Mouse (Mus musculus) gastrocnemius, adult 2 months (tissue): ENCODE measurements at regions not wholly inside any gene's neighbourhood (a gene's known extent, or its start where the extent isn't known, plus 50 kb on each side); places are given as distances from the start of the nearest gene placed in this dataset.
A peak's percentile ranks its signal among the peaks of the same experiment; 100 is the strongest.

Experiments
- DNase-seq: peaks from one replicate; pipeline ENCODE4 v3.0.0; 2022
- H3K27ac ChIP-seq: fragments of 200-600 bp; 2 replicates; pipeline ENCODE4 v1.8.1; 2022; ENCODE audit warnings: mild to moderate bottlenecking
- H3K4me3 ChIP-seq: fragments of 200-600 bp; 2 replicates; pipeline ENCODE4 v1.8.1; 2022; ENCODE audit warnings: mild to moderate bottlenecking, moderate library complexity
- CTCF ChIP-seq: fragments of 200-600 bp; IDR thresholded peaks from 2 replicates; pipeline ENCODE4 v1.8.1; 2022; ENCODE audit warnings: antibody characterized with exemption, mild to moderate bottlenecking, moderate library complexity
- intact Hi-C: fragments of 180-260 bp; cut with DNase I; formaldehyde crosslinking; loops from one replicate; pipeline ENCODE4 v1.15.1; 2025

DNA sequence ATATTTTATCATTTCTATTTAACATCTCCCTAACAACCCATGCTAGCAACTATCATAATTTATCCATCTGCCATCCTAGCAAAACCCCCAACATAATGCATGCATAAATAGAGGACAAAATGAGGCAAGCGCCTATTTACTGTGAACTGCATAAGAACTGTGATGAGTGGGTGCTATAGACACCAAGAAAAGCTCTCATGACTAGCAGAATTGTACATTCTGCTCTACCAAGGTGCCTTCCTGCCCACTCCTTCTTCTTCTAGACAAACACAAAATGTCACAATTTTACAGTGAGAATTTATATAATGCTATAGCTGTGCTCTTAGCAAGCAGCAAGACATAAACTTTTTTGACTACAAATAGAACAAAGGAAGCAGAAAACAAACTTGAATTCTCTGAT is 305.9 kb downstream of the Brinp1 start:
- no peak for TF ChIP-seq CTCF
- Histone ChIP-seq H3K27ac (no peak overlapping the region), H3K4me3 (no peak overlapping the region)
- intact Hi-C loops, result no loop called here
- DNase-seq, result no peak

DNA sequence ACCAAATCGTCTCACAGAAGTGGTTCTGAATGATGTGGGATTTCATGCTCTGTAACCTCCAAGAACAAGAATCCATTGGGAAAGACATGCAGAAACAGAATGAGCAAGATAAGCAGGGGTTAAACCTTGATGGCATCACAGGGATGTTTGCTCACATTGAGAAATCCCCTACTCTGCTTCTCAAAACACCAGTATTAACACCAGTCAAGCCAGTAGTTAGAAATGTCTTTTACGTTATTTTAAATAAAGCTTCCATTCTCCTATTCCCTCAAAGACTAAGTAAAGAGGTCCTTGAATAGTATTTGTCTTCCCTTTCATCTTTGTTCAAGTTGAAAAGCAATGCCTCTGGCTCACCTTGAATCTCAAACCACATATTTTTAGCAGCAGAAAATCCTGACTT is 320.9 kb downstream of the Brinp1 start:
- Histone ChIP-seq H3K27ac (no peak overlapping the region), H3K4me3 (no peak overlapping the region)
- intact Hi-C loops, result no loop called here
- no peak for TF ChIP-seq CTCF
- no peak for DNase-seq

DNA sequence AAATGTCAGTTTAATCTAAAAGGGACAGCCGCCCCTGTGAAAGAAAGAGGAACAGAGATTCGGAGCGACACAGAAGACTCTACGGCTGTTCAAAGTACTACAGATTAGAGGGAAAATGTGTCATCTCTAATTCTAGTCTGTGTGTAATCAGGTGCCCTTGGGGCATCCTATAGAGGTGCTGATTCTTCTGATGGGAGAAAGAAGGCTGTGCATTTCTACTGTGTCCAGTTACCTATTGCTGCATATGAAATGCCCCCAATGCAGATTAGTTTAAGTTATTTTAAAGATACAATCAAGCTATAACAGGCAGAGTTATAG is 330.2 kb downstream of the Brinp1 start:
- no peak for TF ChIP-seq CTCF
- intact Hi-C loops, result no loop called here
- no peak overlapping the region for H3K4me3 ChIP-seq

DNA sequence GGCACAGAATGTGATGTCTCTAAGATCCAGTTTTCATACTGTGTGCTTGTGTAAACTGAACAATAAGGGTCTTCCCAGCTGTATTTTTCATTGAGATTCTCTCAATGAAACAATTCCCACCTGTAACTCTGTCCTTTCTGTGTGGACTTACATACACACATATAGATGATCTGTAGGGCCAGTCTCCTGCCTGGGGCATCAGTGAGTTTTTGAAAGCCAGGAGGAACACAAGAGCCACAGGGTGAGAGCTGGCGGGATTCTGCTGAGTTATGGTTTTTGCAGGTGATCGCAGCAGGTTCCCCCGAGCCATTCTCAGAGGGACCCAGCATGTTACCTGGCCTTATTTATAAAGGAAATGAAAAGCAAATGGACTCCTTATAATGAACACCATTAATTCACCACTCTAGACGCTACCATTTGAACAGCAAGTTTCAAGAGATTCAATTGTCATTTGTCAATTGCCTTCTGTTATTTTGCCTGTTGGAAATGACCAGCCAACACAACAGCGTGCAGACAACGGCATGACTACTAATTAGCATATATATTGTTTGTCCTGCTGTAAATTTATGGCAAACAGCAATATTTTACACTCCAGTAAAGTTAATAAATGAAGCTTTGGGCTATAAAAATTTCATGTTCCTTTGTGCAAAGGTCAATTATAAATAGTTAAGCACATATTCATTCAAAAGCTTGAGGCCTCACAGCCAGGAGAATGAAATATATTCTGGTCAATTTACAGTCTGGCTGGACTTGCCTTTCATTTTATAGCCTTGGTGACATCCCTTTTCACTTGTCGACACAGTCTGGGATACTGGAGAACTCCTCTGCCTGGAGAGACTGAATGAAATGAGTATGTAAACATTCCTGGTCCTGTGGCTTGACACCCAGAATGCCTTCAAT is 330.8 kb downstream of the Brinp1 start:
- H3K4me3 ChIP-seq, result no peak overlapping the region
- no peak for DNase-seq
- intact Hi-C loops, result no loop called here
- H3K27ac ChIP-seq, result no peak overlapping the region
- no peak for TF ChIP-seq CTCF

More for the DNA sequence above, 330.2 kb downstream of the Brinp1 start:
- no peak overlapping the region for H3K27ac ChIP-seq
- DNase-seq, result no peak

DNA sequence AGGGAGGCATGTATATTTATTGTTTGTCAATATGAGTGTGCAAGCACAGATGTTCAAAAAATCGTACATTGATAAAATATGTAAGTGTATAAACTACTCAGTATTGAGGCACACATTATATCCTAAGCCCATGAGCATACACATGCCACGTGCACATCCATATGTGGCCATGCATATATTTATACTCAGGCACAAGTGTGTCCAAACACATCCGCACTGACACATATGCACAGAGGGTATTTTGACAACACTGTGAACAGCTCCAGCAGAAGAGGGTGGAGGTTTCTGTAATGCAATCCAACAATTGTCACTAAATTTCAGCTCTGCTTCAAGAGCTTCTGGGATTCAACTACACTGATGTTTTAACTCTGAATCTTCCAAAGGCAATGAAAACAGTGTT is 333.6 kb downstream of the Brinp1 start:
- intact Hi-C loops, result no loop called here
- no peak for TF ChIP-seq CTCF
- Histone ChIP-seq H3K27ac (no peak overlapping the region), H3K4me3 (no peak overlapping the region)
- no peak for DNase-seq

DNA sequence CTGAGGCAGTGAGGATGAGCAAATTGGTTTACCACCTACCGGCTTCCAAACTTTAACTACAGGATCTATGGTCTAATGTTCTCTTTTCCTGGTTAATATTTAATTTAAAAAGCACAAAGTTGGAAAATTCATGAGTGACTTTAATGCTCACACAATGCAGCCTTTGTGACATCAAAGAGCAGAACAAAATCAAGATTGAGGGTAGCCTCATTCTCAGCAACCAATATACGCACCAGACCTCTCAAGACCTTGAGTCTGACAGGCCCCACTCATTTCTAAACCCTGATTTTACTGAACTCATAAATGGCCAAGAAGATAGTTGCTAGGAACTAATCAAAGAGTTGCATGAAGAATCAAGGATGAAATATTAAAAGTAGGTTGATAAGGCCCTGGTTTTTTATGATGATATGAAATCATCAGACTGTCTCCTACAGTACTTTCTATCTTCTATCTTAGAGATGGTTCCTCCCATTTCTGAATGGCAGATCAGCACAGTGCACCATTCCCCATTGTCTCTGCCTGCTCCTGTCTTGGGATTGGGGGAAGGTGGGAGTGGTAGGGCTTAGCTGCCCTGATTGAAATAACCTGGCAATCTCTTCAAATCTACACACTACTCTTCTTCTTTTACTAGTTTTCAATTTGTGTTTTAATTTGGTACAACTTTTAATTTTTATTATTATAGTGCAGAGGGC is 338.3 kb downstream of the Brinp1 start:
- Histone ChIP-seq H3K4me3 (no peak overlapping the region), H3K27ac (no peak overlapping the region)
- intact Hi-C loops, result no loop called here
- DNase-seq, result no peak
- no peak for TF ChIP-seq CTCF

DNA sequence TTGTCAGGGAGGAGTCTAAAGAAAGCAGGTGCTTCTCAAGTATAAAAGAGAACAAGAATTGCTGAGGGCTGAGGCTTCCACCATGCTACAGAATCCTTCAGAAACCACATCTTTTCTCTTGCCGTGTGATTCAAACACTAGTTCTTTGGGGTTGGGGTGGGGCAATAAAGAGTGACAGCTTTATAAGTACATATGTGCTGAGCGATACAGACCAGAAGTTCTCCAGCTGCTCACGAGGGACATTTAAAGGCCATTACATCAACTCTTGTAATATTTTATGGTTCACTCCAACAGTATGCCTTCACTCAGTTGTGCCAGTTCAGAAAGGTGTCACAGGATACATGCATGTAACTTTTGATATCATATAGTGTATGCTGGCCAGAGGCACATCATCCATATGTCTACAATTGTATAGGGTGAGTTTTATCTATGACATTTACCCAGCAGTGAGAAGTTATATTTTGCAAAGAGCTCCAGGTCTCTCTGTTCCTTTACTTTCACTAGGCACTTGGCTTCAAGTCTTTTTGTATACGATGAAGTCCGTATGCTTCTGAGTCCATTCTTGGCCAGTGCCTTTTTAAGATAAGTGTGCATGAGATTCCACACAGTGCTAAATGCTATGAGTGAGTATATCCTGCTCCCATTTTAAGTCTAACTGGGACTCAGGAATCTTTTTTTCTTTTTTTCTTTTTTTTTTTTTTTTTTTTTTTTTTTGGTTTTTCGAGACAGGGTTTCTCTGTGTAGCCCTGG is 341.8 kb downstream of the Brinp1 start:
- no peak for TF ChIP-seq CTCF
- no peak for DNase-seq
- intact Hi-C loops, result no loop called here
- H3K4me3 ChIP-seq, result no peak overlapping the region
- no peak overlapping the region for H3K27ac ChIP-seq

DNA sequence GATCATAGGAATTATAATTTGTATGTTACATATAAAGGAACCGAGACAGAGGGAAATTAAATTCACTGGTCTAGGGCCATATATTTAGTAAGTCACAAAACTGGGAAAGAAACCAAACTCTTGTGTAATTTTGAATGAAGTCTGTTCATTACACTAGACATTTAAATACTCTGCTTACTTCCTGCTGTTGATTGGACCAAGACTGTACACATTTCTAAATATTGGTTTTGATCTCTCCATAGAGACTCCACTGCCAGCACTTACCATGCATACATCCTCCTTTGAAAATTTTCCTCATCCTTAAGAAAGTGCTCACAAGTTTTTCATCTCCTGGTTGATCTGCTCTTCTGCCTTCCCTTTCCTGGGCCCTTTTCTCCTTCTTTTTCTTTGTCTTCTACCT is 358.9 kb downstream of the Brinp1 start:
- H3K4me3 ChIP-seq, result no peak overlapping the region
- H3K27ac ChIP-seq, result no peak overlapping the region
- intact Hi-C loops, result no loop called here
- no peak for TF ChIP-seq CTCF
- no peak for DNase-seq

DNA sequence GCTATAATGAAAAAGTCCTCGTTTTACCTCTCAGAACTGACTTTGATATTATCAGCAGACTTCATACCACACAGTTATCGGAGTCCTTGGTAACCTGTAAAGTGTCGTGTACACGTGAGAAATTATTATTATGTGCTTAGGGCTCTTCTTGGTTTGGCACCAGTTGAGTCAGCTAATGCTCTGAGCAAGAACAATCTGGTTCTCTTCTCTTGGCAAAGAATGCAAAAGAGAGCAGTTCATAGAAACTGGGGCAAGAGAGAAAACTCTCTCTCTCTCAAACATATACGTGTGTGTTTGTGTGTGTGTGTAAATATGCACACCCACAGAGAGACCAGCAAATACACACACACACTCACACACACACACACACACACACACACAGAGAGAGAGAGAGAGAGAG is 378.8 kb downstream of the Brinp1 start:
- no peak overlapping the region for H3K4me3 ChIP-seq
- intact Hi-C loops, result no loop called here
- DNase-seq, result no peak
- no peak for TF ChIP-seq CTCF
- H3K27ac ChIP-seq, result no peak overlapping the region

DNA sequence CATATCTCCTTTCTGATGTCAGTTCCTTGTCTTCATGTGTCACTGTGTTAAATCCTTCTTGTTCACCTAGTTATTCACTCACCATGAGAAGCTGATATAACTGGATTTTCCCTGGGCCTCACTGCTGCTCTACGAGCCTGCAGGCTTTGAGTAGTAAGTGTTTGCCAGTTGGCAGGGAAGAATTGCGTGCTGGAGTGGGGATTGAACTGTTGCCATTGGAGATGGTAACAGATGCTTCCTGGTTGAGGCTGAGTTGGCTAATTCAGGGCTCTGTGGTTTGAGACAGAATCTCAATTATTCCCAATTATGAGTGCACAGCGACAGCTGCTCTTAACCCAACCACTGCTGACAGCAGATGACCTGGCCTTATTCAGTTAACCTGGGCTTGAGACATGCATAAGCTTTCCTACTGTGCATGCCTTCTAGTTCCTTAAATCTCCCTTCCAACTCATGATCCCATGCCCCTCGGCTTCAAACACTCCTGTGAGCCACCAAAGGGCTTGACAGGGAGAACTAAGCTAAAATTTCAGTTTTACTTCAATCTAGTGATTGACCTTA is 379.5 kb downstream of the Brinp1 start:
- TF ChIP-seq CTCF, result no peak
- peak; percentile 14 for DNase-seq
- H3K4me3 ChIP-seq, result no peak overlapping the region
- intact Hi-C loops, result no loop called here
- H3K27ac ChIP-seq, result no peak overlapping the region

DNA sequence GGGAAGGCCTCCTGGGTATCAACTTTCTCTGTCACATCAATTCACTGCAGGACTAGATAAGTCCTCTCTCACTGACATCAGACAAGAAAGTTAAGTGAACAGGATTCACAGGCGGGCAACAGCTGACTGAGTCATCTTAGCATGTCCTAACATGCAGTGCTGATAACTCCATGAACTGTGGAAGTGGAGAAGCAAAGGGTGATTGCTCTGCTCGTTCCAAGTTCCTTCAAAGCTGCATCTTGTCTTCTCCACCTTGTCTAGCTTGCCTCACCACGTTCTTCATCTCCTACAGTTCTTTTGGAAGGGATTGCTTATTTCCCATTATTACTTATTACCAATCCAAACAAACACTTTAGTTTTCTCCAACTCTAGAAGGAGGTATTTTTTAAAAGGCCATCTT is 380.9 kb downstream of the Brinp1 start:
- intact Hi-C loops, result no loop called here
- no peak overlapping the region for H3K4me3 ChIP-seq
- no peak for DNase-seq
- TF ChIP-seq CTCF, result no peak
- H3K27ac ChIP-seq, result no peak overlapping the region

DNA sequence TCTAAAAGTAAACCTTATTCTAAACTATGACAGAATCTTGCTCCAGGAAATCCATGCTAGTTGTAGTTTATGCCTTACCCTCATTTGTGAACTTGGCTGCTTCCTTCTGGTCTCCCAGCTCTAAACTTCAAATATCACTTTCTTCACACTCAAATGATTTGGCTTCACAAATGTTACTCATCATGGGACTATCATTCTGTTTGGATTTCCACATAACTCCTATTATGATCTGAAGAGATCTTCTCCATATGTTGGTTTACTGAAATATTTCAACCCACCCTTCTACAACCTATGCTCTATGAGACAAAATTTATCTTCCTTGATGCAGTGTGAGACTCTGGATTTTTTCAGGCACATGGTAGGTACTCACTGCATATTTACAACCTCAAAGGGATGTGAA is 381.7 kb downstream of the Brinp1 start:
- no peak for DNase-seq
- Histone ChIP-seq H3K4me3 (no peak overlapping the region), H3K27ac (no peak overlapping the region)
- intact Hi-C loops, result no loop called here
- no peak for TF ChIP-seq CTCF

DNA sequence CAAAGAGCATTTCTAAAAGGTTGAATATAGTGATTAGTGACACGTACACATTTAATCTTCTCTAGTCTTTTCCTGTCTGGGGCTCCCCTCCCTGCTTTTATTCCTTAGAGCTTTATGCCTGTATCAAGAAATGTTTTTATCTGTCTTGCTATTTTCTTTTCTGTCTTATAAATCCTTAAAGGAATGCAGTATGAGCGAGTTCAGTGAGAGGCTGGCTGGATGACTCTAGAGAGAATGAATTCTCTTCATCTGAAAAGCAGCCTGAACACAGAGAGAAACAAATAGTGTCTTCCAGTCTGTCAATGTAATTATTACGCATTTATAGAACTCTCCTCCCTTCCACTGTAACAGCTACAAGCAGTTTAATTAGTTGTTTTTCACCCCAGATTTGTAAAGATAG is 417.9 kb downstream of the Brinp1 start:
- Histone ChIP-seq H3K4me3 (no peak overlapping the region), H3K27ac (no peak overlapping the region)
- no peak for DNase-seq
- TF ChIP-seq CTCF, result no peak
- intact Hi-C loops, result no loop called here
